Mouse (Mus musculus): ENCODE measurements around the gene Ccdc9b.
A peak's percentile ranks its signal among the peaks of the same experiment; 100 is the strongest.

- TF ChIP-seq CTCF (IDR thresholded peaks at IDR 0.05; ENCODE audit: control insufficient read depth, insufficient read depth, insufficient replicate concordance, low read depth, low read length) = 0 out of 2 replicates have a peak, but pooled peaks have one; percentile 18
- peak; percentile 49; the same call in 1 of the 2 replicates for TF ChIP-seq POLR2A (IDR thresholded peaks at IDR 0.05; ENCODE audit: control insufficient read depth, low read depth, low read length)
Observed at GRCm38 (mm10) chr2:118779504-118780480, 17.3 kb upstream of the Ccdc9b start, which contains the start of gene Disp2.

All from testis, adult 2 months (tissue).